Mouse (Mus musculus) WW6 (cell line): ENCODE measurements around the gene Gm37240.

Source experiments
- DNase-seq: peaks from one replicate; pipeline ENCODE4 v3.0.0-alpha.2; 2013; ENCODE audit warnings: low read depth, low spot score

The Gm37240 gene

GRCm38 (mm10) chr3:85133561-85133960, 753.8 kb downstream of the Gm37240 start:
- DNase-seq, result no peak

GRCm38 (mm10) chr3:85131878-85132277, 755.4 kb downstream of the Gm37240 start:
- no peak for DNase-seq

DNA sequence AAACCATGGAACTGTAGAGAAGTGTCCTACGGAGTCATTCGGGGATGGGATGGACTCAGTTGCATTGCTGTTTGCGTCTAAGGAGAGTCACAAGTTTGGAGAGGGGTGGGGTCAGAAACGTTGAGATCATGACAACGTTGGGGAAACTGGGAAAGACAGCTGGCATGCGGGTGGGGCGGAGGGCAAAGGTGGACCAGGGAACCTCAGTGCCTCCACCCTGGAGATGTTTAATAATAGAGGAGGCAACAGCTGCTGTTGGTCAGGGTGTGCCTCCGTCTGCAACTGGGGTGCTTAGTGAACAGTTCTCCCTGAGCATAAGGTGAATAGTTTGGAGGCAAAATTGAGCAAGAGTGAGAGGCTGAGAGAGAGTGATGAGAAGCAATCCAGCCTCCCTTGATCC, 758.8 kb downstream of the Gm37240 start:
- no peak for DNase-seq

GRCm38 (mm10) chr3:85126970-85127369, 760.3 kb downstream of the Gm37240 start:
- no peak for DNase-seq

DNA sequence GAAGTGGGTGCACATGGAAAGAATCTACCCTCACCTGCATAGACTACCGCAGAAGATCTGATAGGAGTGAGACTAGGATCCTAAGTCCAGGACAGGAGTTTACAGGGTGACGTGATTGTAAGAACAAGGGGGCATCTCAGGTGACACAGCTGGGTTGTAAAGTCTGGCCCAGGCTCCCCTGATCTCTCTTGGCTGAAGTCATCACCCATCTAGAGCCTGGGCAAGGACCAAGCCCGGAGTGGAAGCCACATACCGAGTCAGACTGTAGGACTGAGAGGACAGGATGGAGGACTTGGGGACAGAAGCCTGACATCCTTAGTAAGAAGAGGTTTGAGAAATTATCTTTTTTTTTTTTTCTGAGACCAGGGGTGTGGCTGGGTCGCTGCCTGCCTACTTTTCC, 761.8 kb downstream of the Gm37240 start:
- no peak for DNase-seq

DNA sequence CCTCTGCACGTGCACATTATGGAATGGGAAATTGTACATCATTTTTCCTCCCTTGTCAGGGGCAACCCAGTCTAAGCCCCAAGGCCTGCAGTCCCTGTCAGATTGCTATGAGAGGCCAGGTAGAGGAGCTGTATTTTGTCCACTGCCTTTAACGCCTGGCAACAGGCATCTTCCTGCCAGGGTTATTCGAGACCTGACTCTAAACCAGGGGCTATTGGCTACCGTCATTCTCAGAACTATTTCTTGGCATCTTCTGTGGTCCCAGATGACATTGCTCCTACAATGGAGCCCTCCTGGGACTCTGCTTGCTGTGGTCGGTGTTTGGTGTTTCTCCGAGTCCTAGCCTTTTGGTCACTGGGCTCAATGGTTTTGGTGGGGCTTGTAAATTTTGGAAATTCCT, 762.4 kb downstream of the Gm37240 start:
- DNase-seq, result no peak

GRCm38 (mm10) chr3:85124410-85124809, 762.9 kb downstream of the Gm37240 start:
- DNase-seq, result no peak

DNA sequence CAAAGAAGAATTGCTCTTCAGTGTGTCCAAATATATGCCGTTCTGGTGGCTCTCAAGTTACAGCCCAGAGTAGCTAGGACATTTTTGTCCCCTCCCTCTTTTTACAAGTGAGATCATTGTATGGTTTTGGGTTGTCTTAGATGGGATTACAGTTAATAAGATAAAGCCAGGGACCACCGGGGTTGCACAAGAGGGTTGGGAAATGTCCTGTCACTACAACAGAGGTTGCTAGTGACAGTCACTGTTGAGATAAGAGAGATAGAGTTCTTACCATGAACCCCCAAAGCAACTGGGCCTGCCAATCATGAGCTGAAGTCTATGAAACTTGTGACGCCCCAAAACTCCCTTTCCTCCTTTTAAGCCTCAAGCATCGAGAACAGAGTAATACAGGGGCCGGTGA, 769.6 kb downstream of the Gm37240 start:
- no peak for DNase-seq

DNA sequence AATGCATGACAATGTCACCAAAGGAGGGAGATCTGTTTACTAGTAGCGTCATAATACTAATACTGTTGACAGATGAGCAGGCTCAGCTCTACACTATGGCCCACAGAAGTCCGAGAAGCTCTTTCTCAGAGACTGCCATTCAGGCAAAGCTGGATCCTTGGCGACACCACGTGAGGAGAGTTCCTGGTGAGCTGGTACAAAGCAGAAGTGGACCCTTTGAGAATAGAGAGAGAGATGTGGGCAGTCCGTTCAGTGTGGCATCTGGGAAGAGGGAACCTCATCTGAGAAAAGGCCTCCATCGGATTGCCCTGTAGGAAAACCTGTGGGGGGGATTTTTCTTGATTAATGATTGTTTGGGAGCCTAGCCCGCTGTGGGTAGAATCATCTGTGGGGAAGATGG, 770.3 kb downstream of the Gm37240 start:
- DNase-seq, result no peak

DNA sequence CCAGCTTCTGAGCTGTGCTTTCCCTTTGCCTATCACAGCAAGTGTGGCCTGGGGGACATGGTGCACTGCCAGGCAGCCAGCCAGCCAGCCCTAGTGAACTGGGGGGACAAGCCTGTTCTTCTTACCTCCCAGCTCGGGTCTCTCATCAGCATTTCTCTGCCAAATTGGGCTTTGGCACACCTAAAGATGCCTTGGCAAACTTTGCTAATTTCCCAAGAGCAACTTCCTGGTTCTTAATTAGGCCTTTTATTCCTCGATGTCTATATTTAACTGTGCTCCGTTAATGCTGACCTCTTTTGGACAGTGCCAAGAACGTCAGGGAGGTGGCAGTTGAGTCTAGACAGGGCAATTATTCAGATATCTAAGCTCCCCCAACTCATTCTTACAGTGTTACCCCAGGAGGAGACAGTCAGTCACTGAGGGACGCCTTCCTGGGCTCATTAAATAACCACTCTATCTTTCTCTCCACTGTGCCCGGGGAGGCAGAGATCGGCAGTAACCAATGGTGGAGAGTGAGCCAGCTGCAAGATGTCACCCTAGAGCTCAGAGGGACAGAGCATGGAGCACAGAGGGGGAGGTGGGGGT, 771.3 kb downstream of the Gm37240 start:
- DNase-seq, result no peak

DNA sequence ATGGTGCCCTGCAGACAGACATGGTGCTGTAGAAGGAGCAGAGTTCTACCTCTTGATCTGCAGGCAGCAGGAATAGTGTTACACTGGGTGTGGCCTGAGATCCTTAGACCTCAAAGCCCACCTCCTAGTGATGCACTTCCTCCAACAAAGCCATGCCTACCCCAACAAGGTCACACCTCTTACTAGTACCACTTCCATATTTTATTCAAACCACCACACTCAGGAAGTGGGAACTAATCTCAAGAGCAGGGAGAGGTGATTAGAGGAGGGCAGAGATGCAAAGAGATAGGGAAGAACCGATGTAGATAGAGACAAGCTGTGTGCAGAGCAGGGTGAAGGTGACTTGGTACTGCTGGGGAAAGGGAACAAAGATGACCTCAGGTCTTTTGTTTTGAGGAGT, 773.8 kb downstream of the Gm37240 start:
- DNase-seq, result no peak

GRCm38 (mm10) chr3:85110762-85111161, 776.6 kb downstream of the Gm37240 start:
- no peak for DNase-seq

DNA sequence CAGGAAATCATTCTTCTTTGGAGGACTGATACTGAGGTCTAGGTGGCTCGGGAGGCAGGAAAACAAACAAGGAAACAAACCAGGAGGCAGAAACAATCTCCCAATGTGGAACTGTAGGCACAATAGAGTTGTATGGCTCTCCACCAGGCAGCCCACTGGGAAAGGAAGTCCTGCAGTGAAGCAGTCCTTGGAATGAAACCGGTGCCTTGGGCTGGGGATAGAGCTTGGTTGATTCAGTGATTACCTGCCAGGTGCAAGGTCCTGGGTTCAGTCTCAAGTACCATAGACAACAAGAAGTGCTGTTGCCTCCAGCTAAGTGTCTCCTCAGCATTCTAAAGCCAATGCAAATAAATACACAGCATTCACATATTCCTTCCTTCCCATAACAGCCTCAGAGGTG, 778.1 kb downstream of the Gm37240 start:
- no peak for DNase-seq

DNA sequence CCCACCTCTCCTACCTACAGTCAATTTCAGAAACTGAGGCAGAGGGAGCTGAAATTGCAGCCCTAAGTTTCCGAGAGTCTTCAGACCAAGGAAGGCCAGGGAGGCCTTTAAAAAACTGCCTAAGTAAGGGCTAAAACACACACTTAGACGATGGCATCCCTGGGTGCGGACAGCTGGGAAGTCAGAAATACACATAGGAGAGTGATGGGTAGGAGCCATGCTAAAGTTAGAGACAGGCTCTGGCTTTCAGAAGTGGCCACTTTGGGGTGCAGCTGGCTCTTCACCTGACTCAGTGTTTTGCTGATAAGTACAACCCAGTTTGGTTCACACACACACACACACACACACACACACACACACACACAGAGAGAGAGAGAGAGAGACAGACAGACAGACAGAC, 778.9 kb downstream of the Gm37240 start:
- DNase-seq, result no peak

GRCm38 (mm10) chr3:85106956-85107355, 780.4 kb downstream of the Gm37240 start:
- DNase-seq, result no peak

DNA sequence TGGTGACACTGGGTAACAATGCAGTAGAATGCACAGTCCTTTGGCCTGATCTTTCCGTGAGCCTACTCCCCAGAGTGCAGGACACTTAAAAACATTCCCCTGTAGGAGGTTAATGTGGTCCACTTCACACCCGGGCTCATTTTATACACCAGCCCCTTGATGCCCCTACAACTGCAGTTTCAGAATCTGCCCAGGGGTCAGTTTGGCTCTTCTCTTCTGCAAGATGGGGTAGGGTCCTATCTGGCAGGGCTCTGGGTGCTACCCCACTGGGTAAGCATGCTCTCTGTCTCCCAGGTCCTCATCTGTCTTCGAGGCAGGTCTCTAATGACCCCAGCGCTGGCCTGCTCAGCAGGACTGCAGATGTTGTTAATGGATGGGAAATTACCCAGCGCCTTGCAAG, 783.0 kb downstream of the Gm37240 start:
- DNase-seq, result no peak

- peak; percentile 4 for DNase-seq
Measured at GRCm38 (mm10) chr3:85080882-85081558, 806.3 kb downstream of the Gm37240 start.

GRCm38 (mm10) chr3:85064113-85064512, 823.2 kb downstream of the Gm37240 start:
- no peak for DNase-seq

DNA sequence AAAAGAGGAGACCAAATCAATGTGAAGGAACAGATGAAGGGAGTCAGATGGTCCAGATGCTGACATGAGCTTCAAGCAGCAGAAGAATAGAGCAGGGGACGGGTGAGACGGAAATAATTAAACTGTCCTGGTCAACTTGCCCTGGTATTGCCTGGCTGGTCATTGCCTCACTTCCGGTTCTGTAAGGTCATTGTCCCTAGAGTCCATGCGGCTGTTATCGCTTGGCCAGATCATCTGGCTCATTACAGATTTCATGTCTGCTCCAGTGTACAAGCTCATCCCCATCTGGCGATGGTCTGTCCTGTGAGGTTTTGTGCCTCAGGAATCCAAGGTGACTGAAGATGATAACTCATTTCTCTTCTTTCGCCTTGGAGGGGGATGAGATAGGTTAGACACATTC, 827.2 kb downstream of the Gm37240 start:
- no peak for DNase-seq

DNA sequence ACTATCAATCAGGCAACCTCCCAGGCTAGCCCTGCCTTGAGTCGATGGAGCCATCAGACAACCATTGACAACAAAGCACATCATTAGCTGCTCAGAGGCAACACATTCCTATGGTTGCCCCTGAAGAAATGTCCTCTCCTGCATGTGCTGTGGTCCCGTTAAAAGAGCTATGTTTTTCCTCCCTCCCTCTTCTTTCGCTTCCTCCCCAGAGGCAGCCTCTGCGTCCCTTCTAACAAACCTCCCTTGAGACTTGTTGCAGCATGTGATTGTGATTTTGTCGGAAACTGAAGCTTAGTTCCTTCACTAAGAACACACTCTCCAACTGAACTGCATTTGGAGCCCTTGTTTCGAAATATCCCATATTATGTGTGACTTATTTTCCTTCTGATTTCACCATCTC, 830.1 kb downstream of the Gm37240 start:
- no peak for DNase-seq

- no peak for DNase-seq
Measured at GRCm38 (mm10) chr3:85053526-85053925, 833.8 kb downstream of the Gm37240 start.

DNA sequence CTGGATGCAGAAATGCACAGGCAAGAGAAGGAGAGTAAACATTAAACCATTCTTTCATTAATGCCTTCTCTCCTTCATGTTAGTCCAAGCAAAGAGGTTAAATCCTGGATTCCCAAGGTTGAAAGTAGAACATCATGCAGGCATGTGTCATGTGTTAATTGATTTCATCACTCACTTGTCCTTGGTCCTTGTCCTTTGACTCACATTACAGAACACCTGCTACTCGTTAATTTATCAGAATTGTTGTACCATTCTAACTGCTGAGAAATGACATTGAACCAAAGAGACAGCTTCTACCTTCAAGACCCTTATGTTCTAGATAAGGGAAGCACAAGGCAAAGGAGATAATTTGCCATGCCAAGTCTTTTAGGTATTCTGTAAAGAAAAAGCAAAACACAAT, 835.1 kb downstream of the Gm37240 start:
- no peak for DNase-seq

DNA sequence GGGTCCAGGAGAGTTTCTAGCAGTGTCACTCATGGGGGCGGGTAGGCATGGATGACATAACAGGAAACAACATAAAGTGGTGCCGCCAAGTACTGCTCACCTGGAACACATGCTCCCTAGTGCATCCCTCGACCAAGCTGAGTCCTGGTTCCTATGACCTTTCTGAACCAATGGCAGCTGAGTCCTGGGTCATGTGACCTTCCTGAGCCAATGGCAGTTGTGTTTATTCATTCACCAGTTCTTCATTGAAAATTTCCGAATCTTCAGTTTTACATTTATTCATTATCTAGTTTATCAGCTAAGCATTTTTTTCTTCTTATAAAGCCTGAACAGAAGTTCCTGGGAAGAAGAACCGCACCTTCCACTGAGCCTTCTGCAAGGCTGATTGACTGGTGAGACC, 838.7 kb downstream of the Gm37240 start:
- DNase-seq, result no peak
